Mouse (Mus musculus) thymus, postnatal 36 days (tissue): Measurements from ENCODE around the gene Cpne9.

Source experiments
- DNase-seq, 2 experiments: peaks; one replicate each; pipeline ENCODE4 v3.0.0; 2022; ENCODE audit warnings: mixed read lengths in 2 of 2

Cpne9 gene

GRCm38 (mm10) chr6:113282101-113282802 lies at the start of gene Cpne9:
Cpne9 (plus strand) TSS chr6:113282307.
- DNase-seq = no peak

GRCm38 (mm10) chr6:113235141-113235540 lies 47.0 kb upstream of the Cpne9 start:
- no peak for DNase-seq

- DNase-seq = peak; percentile 100
Observed at GRCm38 (mm10) chr6:113237542-113238270, 44.4 kb upstream of the Cpne9 start, which contains the start of gene Mtmr14. Mtmr14 (plus strand) TSS chr6:113237843.

- DNase-seq = peak in 1 of 2 experiments; percentile 11
Observed at GRCm38 (mm10) chr6:113238442-113238841, 43.7 kb upstream of the Cpne9 start.

- DNase-seq = no peak
Observed at GRCm38 (mm10) chr6:113242753-113243152, 39.4 kb upstream of the Cpne9 start.

- DNase-seq = no peak
Observed at GRCm38 (mm10) chr6:113245585-113245984, 36.5 kb upstream of the Cpne9 start.

GRCm38 (mm10) chr6:113250786-113251185 lies 31.3 kb upstream of the Cpne9 start:
- DNase-seq = no peak

GRCm38 (mm10) chr6:113251921-113252320 lies 30.2 kb upstream of the Cpne9 start:
- DNase-seq = no peak

- no peak for DNase-seq
Observed at GRCm38 (mm10) chr6:113254899-113255298, 27.2 kb upstream of the Cpne9 start.

GRCm38 (mm10) chr6:113261174-113261858 lies 20.8 kb upstream of the Cpne9 start:
- no peak for DNase-seq

GRCm38 (mm10) chr6:113263531-113263930 lies 18.6 kb upstream of the Cpne9 start:
- DNase-seq = no peak

- DNase-seq = peak in 1 of 2 experiments; percentile 26
Observed at GRCm38 (mm10) chr6:113264429-113264828, 17.7 kb upstream of the Cpne9 start.

- no peak for DNase-seq
Observed at GRCm38 (mm10) chr6:113266996-113267655, 15.0 kb upstream of the Cpne9 start.

- no peak for DNase-seq
Observed at GRCm38 (mm10) chr6:113267988-113268387, 14.1 kb upstream of the Cpne9 start.

GRCm38 (mm10) chr6:113272365-113272764 lies 9.7 kb upstream of the Cpne9 start:
- DNase-seq = no peak

GRCm38 (mm10) chr6:113276846-113277245 lies 5.3 kb upstream of the Cpne9 start:
- no peak for DNase-seq

GRCm38 (mm10) chr6:113281676-113282075 lies 431 bp upstream of the Cpne9 start:
- no peak for DNase-seq

- no peak for DNase-seq
Observed at GRCm38 (mm10) chr6:113282969-113283368, 862 bp downstream of the Cpne9 start.

- DNase-seq = no peak
Observed at GRCm38 (mm10) chr6:113283500-113283899, 1.4 kb downstream of the Cpne9 start.

- no peak for DNase-seq
Observed at GRCm38 (mm10) chr6:113284931-113285330, 2.8 kb downstream of the Cpne9 start.

GRCm38 (mm10) chr6:113286316-113286715 lies 4.2 kb downstream of the Cpne9 start:
- DNase-seq = no peak

- no peak for DNase-seq
Observed at GRCm38 (mm10) chr6:113287236-113287635, 5.1 kb downstream of the Cpne9 start.

- no peak for DNase-seq
Observed at GRCm38 (mm10) chr6:113289346-113289745, 7.2 kb downstream of the Cpne9 start.
